Comparison of ENCODE assay signal across 16 mouse cellular contexts in genomic region chr11:102288913-102289312, GRCm38 (mm10). TPM values are rescaled to one million over a fixed set of nuclear protein-coding genes. Genes with fewer than 3 reads are reported as not detected.
DNase-seq lines count a peak whose midpoint lies in the region; ATAC-seq lines count a peak whose summit lies in the region.
"Had no signal": no experiment of that assay in that cellular context is flagged by ENCODE, and none has a peak within 500 bp of the region (broad histone marks: within the 10 kb centered on the region; RNA-seq: fewer than 3 reads in every experiment).

No protein-coding gene starts in this region.

- H3K4me2 ChIP-seq in embryonic facial prominence, embryonic 13.5 days, result no peak overlapping the region
- H3K4me2 ChIP-seq in kidney, embryonic 15.5 days, result no peak overlapping the region
- H3K4me2 ChIP-seq in neural tube, embryonic 11.5 days (ENCODE audit: low read depth), result no peak overlapping the region
- H3K4me2 ChIP-seq: heart, embryonic 15.5 days had no signal

- H3K4me1 ChIP-seq in embryonic facial prominence, embryonic 13.5 days, result peaks cover 29% of the 10 kb centered on the region
- peaks cover 35% of the 10 kb centered on the region for H3K4me1 ChIP-seq in embryonic facial prominence, embryonic 10.5 days
- H3K4me1 ChIP-seq in kidney, embryonic 15.5 days, result peaks cover 43% of the 10 kb centered on the region
- peaks cover 10% of the 10 kb centered on the region for H3K4me1 ChIP-seq in neural tube, embryonic 11.5 days (ENCODE audit: control insufficient read depth, insufficient read depth, low read length)

- WGBS in embryonic facial prominence, embryonic 13.5 days, result 68% methylated on average over 2 of the region's 2 CpGs
- 74% methylated on average over 2 of the region's 2 CpGs for WGBS in embryonic facial prominence, embryonic 10.5 days
- WGBS in kidney, embryonic 15.5 days, result 78% methylated on average over 2 of the region's 2 CpGs
- 95% methylated on average over 2 of the region's 2 CpGs for WGBS in neural tube, embryonic 11.5 days

- H3K9ac ChIP-seq in embryonic facial prominence, embryonic 13.5 days, result 0 out of 2 replicates have a peak overlapping the region, but pooled peaks have one; percentile 33
- H3K9ac ChIP-seq in kidney, embryonic 15.5 days, result no peak overlapping the region
- H3K9ac ChIP-seq in neural tube, embryonic 11.5 days (ENCODE audit: low read length), result no peak overlapping the region
- H3K9ac ChIP-seq: forebrain, postnatal 0 days; heart, embryonic 15.5 days had no signal

- no peak for ATAC-seq in embryonic facial prominence, embryonic 13.5 days (ENCODE audit: insufficient number of reproducible peaks, insufficient read depth, low FRiP score, low TSS enrichment, low read depth)
- ATAC-seq in kidney, embryonic 15.5 days (replicated peaks; ENCODE audit: low FRiP score), result no peak
- ATAC-seq in neural tube, embryonic 11.5 days (ENCODE audit: insufficient read depth, low FRiP score, low TSS enrichment), result no peak
- ATAC-seq: forebrain, postnatal 0 days had no signal

- no peak overlapping the region for H3K27ac ChIP-seq in embryonic facial prominence, embryonic 13.5 days
- no peak overlapping the region for H3K27ac ChIP-seq in embryonic facial prominence, embryonic 10.5 days (replicated peaks)
- H3K27ac ChIP-seq in kidney, embryonic 15.5 days, result peak overlapping the region; percentile 23; the same call in 1 of the 2 replicates
- H3K27ac ChIP-seq in neural tube, embryonic 11.5 days (ENCODE audit: low read depth, low read length), result 0 out of 2 replicates have a peak overlapping the region, but pooled peaks have one; percentile 8
- H3K27ac ChIP-seq: heart, embryonic 15.5 days had no signal

- no peaks in the 10 kb centered on the region for H3K27me3 ChIP-seq in embryonic facial prominence, embryonic 13.5 days
- no peaks in the 10 kb centered on the region for H3K27me3 ChIP-seq in embryonic facial prominence, embryonic 10.5 days (replicated peaks; ENCODE audit: low read depth, poor library complexity, severe bottlenecking)
- H3K27me3 ChIP-seq in kidney, embryonic 15.5 days, result no peaks in the 10 kb centered on the region
- no peaks in the 10 kb centered on the region for H3K27me3 ChIP-seq in neural tube, embryonic 11.5 days (ENCODE audit: control insufficient read depth, insufficient read depth, low read length)
- H3K27me3 ChIP-seq: heart, embryonic 15.5 days; megakaryocyte, embryonic 14.5 days had no signal

- H3K9me3 ChIP-seq in embryonic facial prominence, embryonic 13.5 days, result no peaks in the 10 kb centered on the region
- no peaks in the 10 kb centered on the region for H3K9me3 ChIP-seq in embryonic facial prominence, embryonic 10.5 days
- no peaks in the 10 kb centered on the region for H3K9me3 ChIP-seq in kidney, embryonic 15.5 days (replicated peaks)
- no peaks in the 10 kb centered on the region for H3K9me3 ChIP-seq in neural tube, embryonic 11.5 days (ENCODE audit: control insufficient read depth, low read length)
- H3K9me3 ChIP-seq: heart, embryonic 15.5 days; megakaryocyte, embryonic 14.5 days had no signal

- no peak for DNase-seq in embryonic facial prominence, embryonic 10.5 days (ENCODE audit: low spot score)
- no peak for DNase-seq in kidney, adult 18-20 months
- DNase-seq in neural tube, embryonic 11.5 days (ENCODE audit: low spot score), result no peak
- no peak for DNase-seq in neural tube, embryonic 10.5 days (ENCODE audit: extremely low spot score, low spot score)
- DNase-seq in thymus, postnatal 10 days (ENCODE audit: low spot score in 2 of 2), result no peak
- DNase-seq in frontal cortex, adult 2 months (ENCODE audit: extremely low spot score in 1 of 2, low spot score in 1 of 2), result no peak
- DNase-seq: embryo, embryonic 11 days; forebrain, postnatal 0 days; kidney, postnatal 36 days; lung, adult 18-20 months; right cerebral cortex, postnatal 25 days had no signal

- no peak overlapping the region for H3K4me3 ChIP-seq in embryonic facial prominence, embryonic 13.5 days
- H3K4me3 ChIP-seq in embryonic facial prominence, embryonic 10.5 days, result no peak overlapping the region; the same call in 1 of the 2 replicates
- H3K4me3 ChIP-seq in kidney, embryonic 15.5 days (replicated peaks), result no peak overlapping the region
- no peak overlapping the region for H3K4me3 ChIP-seq in neural tube, embryonic 11.5 days (ENCODE audit: low read depth, low read length)
- H3K4me3 ChIP-seq: heart, embryonic 15.5 days; megakaryocyte, embryonic 14.5 days had no signal

- H3K36me3 ChIP-seq in embryonic facial prominence, embryonic 13.5 days, result peaks cover 69% of the 10 kb centered on the region
- H3K36me3 ChIP-seq in embryonic facial prominence, embryonic 10.5 days (replicated peaks), result peaks cover 69% of the 10 kb centered on the region
- H3K36me3 ChIP-seq in kidney, embryonic 15.5 days, result peaks cover 72% of the 10 kb centered on the region
- peaks cover 21% of the 10 kb centered on the region for H3K36me3 ChIP-seq in neural tube, embryonic 11.5 days (ENCODE audit: control insufficient read depth, insufficient read depth, low read length)

RNA-seq across cellular contexts. Expression of gene Tmub2, which starts 4.2 kb away (rescaled TPM):
- 51.8 and 54.8 TPM in 2 replicates for polyA plus RNA-seq in embryonic facial prominence, embryonic 13.5 days (2015; fragmentation: Nextera tagmentation; extraction: Ambion mirVana)
- polyA plus RNA-seq in embryonic facial prominence, embryonic 10.5 days (2016; fragmentation: Nextera tagmentation; extraction: Ambion mirVana), result 45.2 and 46.2 TPM in 2 replicates
- 48.9 and 57.9 TPM in 2 replicates for polyA plus RNA-seq in kidney, embryonic 15.5 days (2015; fragmentation: Nextera tagmentation; extraction: Ambion mirVana)
- polyA plus RNA-seq in neural tube, embryonic 11.5 days (2014; fragmentation: Nextera tagmentation; extraction: Ambion mirVana), result 61.7 and 64.5 TPM in 2 replicates
- 82.5 and 85.4 TPM in 2 replicates for polyA plus RNA-seq in frontal cortex, adult 2 months (2012; rRNA removed)

RNA-seq across cellular contexts. Expression of gene Atxn7l3, which starts 7.5 kb away (rescaled TPM):
- polyA plus RNA-seq in embryonic facial prominence, embryonic 13.5 days (2015; fragmentation: Nextera tagmentation; extraction: Ambion mirVana), result 21.6 and 23.8 TPM in 2 replicates
- 15.6 and 18.2 TPM in 2 replicates for polyA plus RNA-seq in embryonic facial prominence, embryonic 10.5 days (2016; fragmentation: Nextera tagmentation; extraction: Ambion mirVana)
- 12.3 and 14.0 TPM in 2 replicates for polyA plus RNA-seq in kidney, embryonic 15.5 days (2015; fragmentation: Nextera tagmentation; extraction: Ambion mirVana)
- polyA plus RNA-seq in neural tube, embryonic 11.5 days (2014; fragmentation: Nextera tagmentation; extraction: Ambion mirVana), result 18.8 and 20.0 TPM in 2 replicates
- 142 and 147 TPM in 2 replicates for polyA plus RNA-seq in frontal cortex, adult 2 months (2012; rRNA removed)

RNA-seq across cellular contexts. Expression of gene Asb16, which starts 20.4 kb away (rescaled TPM):
- 0.11 and 0.18 TPM in 2 replicates for polyA plus RNA-seq in embryonic facial prominence, embryonic 13.5 days (2015; fragmentation: Nextera tagmentation; extraction: Ambion mirVana)
- 0.09 and 0.10 TPM in 2 replicates for polyA plus RNA-seq in embryonic facial prominence, embryonic 10.5 days (2016; fragmentation: Nextera tagmentation; extraction: Ambion mirVana)
- polyA plus RNA-seq in kidney, embryonic 15.5 days (2015; fragmentation: Nextera tagmentation; extraction: Ambion mirVana), result 0.10 and 0.13 TPM in 2 replicates
- polyA plus RNA-seq in neural tube, embryonic 11.5 days (2014; fragmentation: Nextera tagmentation; extraction: Ambion mirVana), result not detected in 2 replicates
- polyA plus RNA-seq in frontal cortex, adult 2 months (2012; rRNA removed), result 2.3 and 2.7 TPM in 2 replicates
- polyA plus RNA-seq: C2C12; forebrain, postnatal 0 days had no signal

RNA-seq across cellular contexts. Expression of gene Ubtf, which starts 30.6 kb away (rescaled TPM):
- polyA plus RNA-seq in embryonic facial prominence, embryonic 13.5 days (2015; fragmentation: Nextera tagmentation; extraction: Ambion mirVana), result 88.5 and 93.6 TPM in 2 replicates
- polyA plus RNA-seq in embryonic facial prominence, embryonic 10.5 days (2016; fragmentation: Nextera tagmentation; extraction: Ambion mirVana), result 94.2 and 96.3 TPM in 2 replicates
- 95.3 and 100 TPM in 2 replicates for polyA plus RNA-seq in kidney, embryonic 15.5 days (2015; fragmentation: Nextera tagmentation; extraction: Ambion mirVana)
- 86.0 and 93.2 TPM in 2 replicates for polyA plus RNA-seq in neural tube, embryonic 11.5 days (2014; fragmentation: Nextera tagmentation; extraction: Ambion mirVana)
- 96.7 and 99.3 TPM in 2 replicates for polyA plus RNA-seq in frontal cortex, adult 2 months (2012; rRNA removed)

RNA-seq across cellular contexts. Expression of gene BC030867, which starts 40.2 kb away (rescaled TPM):
- polyA plus RNA-seq in embryonic facial prominence, embryonic 13.5 days (2015; fragmentation: Nextera tagmentation; extraction: Ambion mirVana), result 18.3 and 19.7 TPM in 2 replicates
- polyA plus RNA-seq in embryonic facial prominence, embryonic 10.5 days (2016; fragmentation: Nextera tagmentation; extraction: Ambion mirVana), result 30.1 and 32.4 TPM in 2 replicates
- polyA plus RNA-seq in kidney, embryonic 15.5 days (2015; fragmentation: Nextera tagmentation; extraction: Ambion mirVana), result 18.1 and 22.2 TPM in 2 replicates
- polyA plus RNA-seq in neural tube, embryonic 11.5 days (2014; fragmentation: Nextera tagmentation; extraction: Ambion mirVana), result 17.9 and 18.6 TPM in 2 replicates
- polyA plus RNA-seq in frontal cortex, adult 2 months (2012; rRNA removed), result 1.2 and 1.9 TPM in 2 replicates

Comparison
In these comparisons a context has a peak if more than half of its experiments do, and no peak if none do; other contexts are left out.
1. H3K27ac ChIP-seq: peak in kidney, embryonic 15.5 days (single experiment) and neural tube, embryonic 11.5 days (single experiment); none in embryonic facial prominence, embryonic 13.5 days (single experiment) and embryonic facial prominence, embryonic 10.5 days (single experiment).